Mouse (Mus musculus) MEL (cell line): Measurements from ENCODE around the gene Frmd4b. TPM values are rescaled to one million over a fixed set of nuclear protein-coding genes. Genes with fewer than 3 reads are reported as not detected.

ENCODE experiments used
- DNase-seq: peaks from one replicate; pipeline ENCODE4 v3.0.0; 2011; ENCODE audit warnings: low read depth, low spot score
- H3K27ac ChIP-seq: 2 replicates; pipeline ENCODE4 v1.5.1; 2012; ENCODE audit warnings: low read depth, mild to moderate bottlenecking, control low read depth, low read length, moderate library complexity; ENCODE audit not compliant: control insufficient read depth
- H3K27me3 ChIP-seq, 2 experiments: fragments of 150-350 bp in 1 of 2; sonication (generic) in 1 of 2; 2 replicates each; pipeline ENCODE4 v1.6.1; 2012; ENCODE audit warnings: low read length in 2 of 2, mild to moderate bottlenecking in 2 of 2, improper control_type of control experiment in 1 of 2, moderate library complexity in 1 of 2; ENCODE audit not compliant: insufficient read depth in 2 of 2, control insufficient read depth in 1 of 2
- H3K36me3 ChIP-seq, 2 experiments: 2 replicates each; pipeline ENCODE4 v1.6.1; 2012 to 2014; ENCODE audit warnings: low read length in 2 of 2, improper control_type of control experiment in 1 of 2, inconsistent platforms in 1 of 2, mild to moderate bottlenecking in 1 of 2; ENCODE audit not compliant: insufficient read depth in 2 of 2, control insufficient read depth in 1 of 2
- H3K4me1 ChIP-seq, 2 experiments: fragments of 150-350 bp in 1 of 2; sonication (generic) in 1 of 2; 2 replicates each; pipeline ENCODE4 v1.6.1; 2012; ENCODE audit warnings: low read length in 2 of 2, improper control_type of control experiment in 1 of 2, mild to moderate bottlenecking in 1 of 2; ENCODE audit not compliant: insufficient read depth in 2 of 2, control insufficient read depth in 1 of 2
- H3K4me3 ChIP-seq, 2 experiments: fragments of 150-350 bp in 1 of 2; sonication (generic) in 1 of 2; 2 replicates each; pipeline ENCODE4 v1.5.1; 2012; ENCODE audit warnings: low read depth in 2 of 2, low read length in 2 of 2, mild to moderate bottlenecking in 2 of 2, moderate library complexity in 2 of 2, control low read depth in 1 of 2, improper control_type of control experiment in 1 of 2; ENCODE audit not compliant: control insufficient read depth in 1 of 2, insufficient read depth in 1 of 2
- H3K79me2 ChIP-seq: 2 replicates; pipeline ENCODE4 v1.6.1; 2012; ENCODE audit warnings: mild to moderate bottlenecking, low read length, moderate library complexity; ENCODE audit not compliant: control insufficient read depth, poor library complexity, insufficient read depth
- H3K9ac ChIP-seq: 2 replicates; pipeline ENCODE4 v1.6.1; 2012; ENCODE audit warnings: low read depth, mild to moderate bottlenecking, control low read depth, low read length, moderate library complexity; ENCODE audit not compliant: control insufficient read depth, poor library complexity, severe bottlenecking
- H3K9me3 ChIP-seq: fragments of 150-350 bp; sonication (generic); replicated peaks from 2 replicates; pipeline ENCODE4 v1.6.1; 2012; ENCODE audit warnings: mild to moderate bottlenecking, low read length, improper control_type of control experiment, moderate library complexity; ENCODE audit not compliant: insufficient read depth
- CHD1 ChIP-seq: IDR thresholded peaks from 2 replicates; pipeline ENCODE4 v1.6.1; 2012; ENCODE audit warnings: low read depth, mild to moderate bottlenecking, inconsistent platforms, low read length, improper control_type of control experiment
- CTCF ChIP-seq, 3 experiments: IDR thresholded peaks in 2 of 3; conservative IDR thresholded peaks in 1 of 3; 2 replicates each; pipeline ENCODE4 v1.5.1; 2011 to 2012; ENCODE audit warnings: low read length in 3 of 3, low read depth in 2 of 3, mild to moderate bottlenecking in 2 of 3, improper control_type of control experiment in 1 of 3, inconsistent platforms in 1 of 3, mixed read lengths in 1 of 3, moderate library complexity in 1 of 3; ENCODE audit not compliant: control insufficient read depth in 1 of 3, insufficient read depth in 1 of 3, poor library complexity in 1 of 3, severe bottlenecking in 1 of 3
- E2F4 ChIP-seq: IDR thresholded peaks from 2 replicates; pipeline ENCODE4 v1.6.1; 2011; ENCODE audit warnings: low read depth, low read length, improper control_type of control experiment, borderline replicate concordance
- ELF1 ChIP-seq: IDR thresholded peaks from 2 replicates; pipeline ENCODE4 v1.6.1; 2014; ENCODE audit warnings: low read depth, mild to moderate bottlenecking, inconsistent platforms, low read length, improper control_type of control experiment, moderate library complexity
- EP300 ChIP-seq, 2 experiments: IDR thresholded peaks; 2 replicates each; pipeline ENCODE4 v1.6.1; 2011; ENCODE audit warnings: improper control_type of control experiment in 2 of 2, low read length in 2 of 2, low read depth in 1 of 2, mild to moderate bottlenecking in 1 of 2
- GABPA ChIP-seq: IDR thresholded peaks from 2 replicates; pipeline ENCODE4 v1.6.1; 2012; ENCODE audit warnings: low read depth, mild to moderate bottlenecking, inconsistent platforms, low read length, improper control_type of control experiment, moderate library complexity
- JUND ChIP-seq: IDR thresholded peaks from 2 replicates; pipeline ENCODE4 v1.6.1; 2011; ENCODE audit warnings: low read depth, mild to moderate bottlenecking, improper control_type of control experiment, low read length
- KAT2A ChIP-seq: conservative IDR thresholded peaks from 2 replicates; pipeline ENCODE4 v1.6.1; 2012; ENCODE audit warnings: low read depth, low read length, improper control_type of control experiment, inconsistent platforms
- MAX ChIP-seq: IDR thresholded peaks from 2 replicates; pipeline ENCODE4 v1.6.1; 2011; ENCODE audit warnings: low read length, improper control_type of control experiment
- MAZ ChIP-seq: IDR thresholded peaks from 2 replicates; pipeline ENCODE4 v1.6.1; 2012; ENCODE audit warnings: low read depth, mild to moderate bottlenecking, inconsistent platforms, low read length, improper control_type of control experiment
- MEF2A ChIP-seq: IDR thresholded peaks from 2 replicates; pipeline ENCODE4 v1.6.1; 2014; ENCODE audit warnings: low read depth, mild to moderate bottlenecking, inconsistent platforms, low read length, improper control_type of control experiment; ENCODE audit not compliant: poor library complexity, insufficient replicate concordance, severe bottlenecking; ENCODE audit errors: extremely low read depth
- NELFE ChIP-seq: IDR thresholded peaks from 2 replicates; pipeline ENCODE4 v1.6.1; 2011; ENCODE audit warnings: low read depth, low read length, improper control_type of control experiment
- POLR2A ChIP-seq, 2 experiments: IDR thresholded peaks; 2 replicates each; pipeline ENCODE4 v1.6.1; 2011 to 2012; ENCODE audit warnings: low read length in 2 of 2, mild to moderate bottlenecking in 2 of 2, control low read depth in 1 of 2, improper control_type of control experiment in 1 of 2, low read depth in 1 of 2, moderate library complexity in 1 of 2; ENCODE audit not compliant: control insufficient read depth in 1 of 2, insufficient read depth in 1 of 2, poor library complexity in 1 of 2
- POLR2AphosphoS2 ChIP-seq: IDR thresholded peaks from 2 replicates; pipeline ENCODE4 v1.6.1; 2011; ENCODE audit warnings: low read length, improper control_type of control experiment
- POLR2AphosphoS5 ChIP-seq: IDR thresholded peaks from 2 replicates; pipeline ENCODE4 v1.6.1; 2012; ENCODE audit warnings: low read depth, borderline replicate concordance, mild to moderate bottlenecking, inconsistent platforms, low read length, moderate library complexity, mixed read lengths
- SMC3 ChIP-seq: IDR thresholded peaks from 2 replicates; pipeline ENCODE4 v1.6.1; 2011; ENCODE audit warnings: low read depth, low read length, improper control_type of control experiment
- TAL1 ChIP-seq: IDR thresholded peaks from 2 replicates; pipeline ENCODE4 v1.6.1; 2012; ENCODE audit warnings: mild to moderate bottlenecking, inconsistent platforms, low read length, moderate library complexity, mixed read lengths
- USF1 ChIP-seq: IDR thresholded peaks from 2 replicates; pipeline ENCODE4 v1.6.1; 2014; ENCODE audit warnings: low read depth, mild to moderate bottlenecking, inconsistent platforms, low read length, improper control_type of control experiment, moderate library complexity
- USF2 ChIP-seq, 2 experiments: IDR thresholded peaks; 2 replicates each; pipeline ENCODE4 v1.6.1; 2011 to 2012; ENCODE audit warnings: improper control_type of control experiment in 2 of 2, low read length in 2 of 2, borderline replicate concordance in 1 of 2, inconsistent platforms in 1 of 2, low read depth in 1 of 2, mild to moderate bottlenecking in 1 of 2; ENCODE audit not compliant: insufficient read depth in 1 of 2
- ZC3H11A ChIP-seq: IDR thresholded peaks from 2 replicates; pipeline ENCODE4 v1.6.1; 2012; ENCODE audit warnings: low read depth, mild to moderate bottlenecking, inconsistent platforms, low read length, improper control_type of control experiment
- ZKSCAN1 ChIP-seq: IDR thresholded peaks from 2 replicates; pipeline ENCODE4 v1.6.1; 2012; ENCODE audit warnings: low read depth, mild to moderate bottlenecking, inconsistent platforms, low read length, improper control_type of control experiment, moderate library complexity
- ZNF384 ChIP-seq: IDR thresholded peaks from 2 replicates; pipeline ENCODE4 v1.6.1; 2012; ENCODE audit warnings: low read depth, mild to moderate bottlenecking, inconsistent platforms, low read length, improper control_type of control experiment
- polyA plus RNA-seq, 2 experiments: library from polyadenylated mRNA; stranded (reverse) in 1 of 2; unstranded in 1 of 2; fragments of >175 nt in 1 of 2; fragments of >200 nt in 1 of 2; gene quantifications; 2 replicates each; pipeline versions ENCODE4 v1.2.1 to v1.2.4; 2012; ENCODE audit warnings: low replicate concordance in 2 of 2, low read depth in 1 of 2; ENCODE audit not compliant: insufficient read length in 2 of 2, insufficient read depth in 1 of 2, missing spikeins in 1 of 2
- total RNA-seq: library from RNA; depleted of rRNA; stranded (reverse); fragments of 300-350 nt; gene quantifications from 2 replicates; pipeline ENCODE4 v1.2.3, GENCODE M21; 2012

Frmd4b gene
- total and polyA plus RNA-seq, 3 experiments, result 0.18 TPM; not detected in 2

DNA sequence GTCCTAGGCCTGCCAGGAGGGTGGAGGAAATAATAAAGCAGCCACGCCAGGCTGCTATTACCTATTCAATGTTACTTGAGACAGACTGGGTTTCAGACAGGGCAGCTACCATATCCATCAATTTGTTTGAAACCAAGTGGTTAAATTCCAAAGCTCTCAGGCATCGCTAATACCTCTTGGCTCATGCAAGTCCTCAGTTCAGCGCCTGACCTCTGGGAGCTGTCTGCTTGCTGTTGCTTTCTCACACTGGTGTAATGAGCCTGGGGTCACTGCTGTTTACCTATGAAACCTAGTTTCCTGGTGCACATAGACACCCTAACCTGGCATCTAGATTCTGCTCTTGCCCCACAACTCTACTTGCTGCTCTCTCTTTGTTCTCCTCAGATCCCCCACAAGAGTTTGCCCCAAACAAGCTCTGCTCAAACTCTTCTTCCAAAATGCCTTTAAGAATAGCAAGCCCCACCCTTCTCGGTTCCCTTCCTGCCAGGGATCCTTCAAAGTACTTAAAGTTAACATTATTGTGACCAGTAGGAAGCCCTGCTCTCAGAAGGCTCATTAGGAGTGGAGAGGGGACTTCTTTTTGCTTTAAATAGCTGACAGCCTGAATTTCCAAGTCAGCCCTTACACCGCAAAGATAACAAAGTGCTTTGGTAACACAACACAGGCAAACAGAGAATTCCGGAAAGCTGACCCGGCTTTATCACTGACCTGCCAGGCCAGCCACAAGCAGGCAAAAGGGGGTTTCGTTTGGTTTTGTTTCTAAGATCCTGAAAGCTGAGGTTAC is 267.8 kb downstream of the Frmd4b start:
- no peak overlapping the region for H3K9ac ChIP-seq
- no peaks in the 10 kb centered on the region for H3K9me3 ChIP-seq
- no peaks in the 10 kb centered on the region for H3K79me2 ChIP-seq
- no peak overlapping the region for H3K4me3 ChIP-seq
- DNase-seq, result no peak
- H3K27ac ChIP-seq, result no peak overlapping the region
- TF ChIP-seq EP300 (IDR thresholded peaks at IDR 0.05; ENCODE audit: low read depth in 1 of 2, low read length in 2 of 2) (no peak), MAZ (no peak), ZC3H11A (no peak), CTCF (IDR thresholded peaks at IDR 0.05 in 2 of 3, conservative IDR thresholded peaks at IDR 0.05 in 1 of 3; ENCODE audit: control insufficient read depth in 1 of 3, insufficient read depth in 1 of 3, low read depth in 2 of 3, low read length in 3 of 3, poor library complexity in 1 of 3, severe bottlenecking in 1 of 3) (no peak), KAT2A (no peak), ZNF384 (no peak), POLR2AphosphoS2 (no peak), JUND (no peak), ELF1 (no peak), NELFE (no peak), USF1 (no peak), POLR2AphosphoS5 (no peak)
- TF ChIP-seq, all 39 proteins: peak for 0
- no peaks in the 10 kb centered on the region for H3K36me3 ChIP-seq
- H3K27me3 ChIP-seq, result no peaks in the 10 kb centered on the region; a peak in 1 of 4 replicates
- H3K4me1 ChIP-seq, result no peaks in the 10 kb centered on the region

DNA sequence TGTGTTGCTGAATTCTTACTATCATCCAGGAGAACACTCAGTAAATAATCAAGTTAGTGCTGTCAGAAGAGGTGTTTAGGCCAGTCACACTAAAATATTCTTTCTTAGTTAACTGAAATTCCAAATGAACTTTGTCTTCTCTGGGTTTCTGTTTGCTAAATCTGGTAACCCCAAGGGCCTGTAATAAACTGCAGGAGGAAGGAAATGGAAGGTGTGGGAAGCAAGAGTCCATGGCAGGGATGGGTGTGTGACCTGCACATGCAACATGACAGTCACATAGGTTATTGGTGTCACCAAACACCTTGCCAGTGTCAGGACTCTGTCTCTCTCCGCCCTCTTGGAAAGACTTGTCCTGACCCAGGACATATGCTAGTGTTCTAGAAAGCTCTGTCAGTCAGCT is 270.4 kb downstream of the Frmd4b start:
- Histone ChIP-seq H3K9me3 (no peaks in the 10 kb centered on the region), H3K27ac (no peak overlapping the region), H3K79me2 (no peaks in the 10 kb centered on the region), H3K36me3 (no peaks in the 10 kb centered on the region), H3K9ac (no peak overlapping the region), H3K4me1 (no peaks in the 10 kb centered on the region), H3K4me3 (no peak overlapping the region), H3K27me3 (no peaks in the 10 kb centered on the region; a peak in 1 of 4 replicates)
- TF ChIP-seq NELFE, result no peak
- TF ChIP-seq GABPA, result no peak
- TF ChIP-seq CHD1, result no peak
- DNase-seq, result no peak

DNA sequence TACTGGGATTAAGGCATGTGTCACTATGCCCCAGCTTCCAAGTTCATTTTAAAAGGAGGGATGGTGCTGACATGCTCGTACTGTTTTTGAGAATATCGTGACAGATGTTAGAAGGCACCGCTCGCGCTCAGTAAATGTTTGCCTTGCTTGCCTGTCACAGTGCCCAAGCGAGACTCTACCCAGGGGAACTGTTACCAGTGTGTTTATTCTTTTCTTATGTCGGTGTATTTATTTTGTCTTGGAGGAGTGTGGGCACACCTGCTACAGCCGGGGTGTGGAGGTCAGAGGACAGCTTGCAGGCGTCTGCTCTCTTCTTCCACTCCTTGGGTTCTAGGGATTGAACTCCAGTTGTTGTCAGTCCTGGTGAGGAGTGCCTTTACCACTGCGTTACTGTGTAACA is 270.8 kb downstream of the Frmd4b start:
- H3K9me3 ChIP-seq, result no peaks in the 10 kb centered on the region
- TF ChIP-seq SMC3 (no peak), MAZ (no peak), ZC3H11A (no peak), E2F4 (no peak), ZNF384 (no peak), CHD1 (no peak), POLR2A (IDR thresholded peaks at IDR 0.05; ENCODE audit: control insufficient read depth in 1 of 2, insufficient read depth in 1 of 2, low read depth in 1 of 2, low read length in 2 of 2, poor library complexity in 1 of 2) (no peak), GABPA (no peak), TAL1 (no peak), ZKSCAN1 (no peak), MEF2A (no peak), MAX (no peak), USF2 (IDR thresholded peaks at IDR 0.05; ENCODE audit: borderline replicate concordance in 1 of 2, insufficient read depth in 1 of 2, low read depth in 1 of 2, low read length in 2 of 2) (no peak), KAT2A (no peak)
- TF ChIP-seq, all 39 proteins: peak for 0
- DNase-seq, result no peak
- Histone ChIP-seq H3K27me3 (no peaks in the 10 kb centered on the region; a peak in 1 of 4 replicates), H3K79me2 (no peaks in the 10 kb centered on the region), H3K4me3 (no peak overlapping the region), H3K27ac (no peak overlapping the region), H3K36me3 (no peaks in the 10 kb centered on the region), H3K4me1 (no peaks in the 10 kb centered on the region), H3K9ac (no peak overlapping the region)
